Mouse (Mus musculus) C2C12 (cell line): ENCODE data around the gene Cat. TPM values are rescaled to one million over a fixed set of nuclear protein-coding genes. Genes with fewer than 3 reads are reported as not detected.

ENCODE experiments used
- H3K27me3 ChIP-seq: one replicate; pipeline ENCODE4 v1.6.1; 2011; ENCODE audit not compliant: control insufficient read depth, insufficient read depth, insufficient read length
- H3K36me3 ChIP-seq: one replicate; pipeline ENCODE4 v1.6.1; 2011; ENCODE audit not compliant: control insufficient read depth, insufficient read depth
- H3K4me3 ChIP-seq: one replicate; pipeline ENCODE4 v1.5.1; 2011; ENCODE audit warnings: mild to moderate bottlenecking, control low read depth; ENCODE audit not compliant: poor library complexity, insufficient read depth, severe bottlenecking
- H3K79me2 ChIP-seq: one replicate; pipeline ENCODE4 v1.6.1; 2011; ENCODE audit not compliant: control insufficient read depth, insufficient read depth
- H3K79me3 ChIP-seq: one replicate; pipeline ENCODE4 v1.6.1; 2011; ENCODE audit warnings: low read depth, control low read depth
- H3ac ChIP-seq: one replicate; pipeline ENCODE3; 2011; ENCODE audit warnings: low read depth; ENCODE audit not compliant: control insufficient read depth, insufficient read length
- CEBPB ChIP-seq: IDR thresholded peaks from one replicate; pipeline ENCODE4 v1.6.1; 2011; ENCODE audit warnings: low read depth, mild to moderate bottlenecking, control low read depth, moderate library complexity
- CTCF ChIP-seq: IDR thresholded peaks from one replicate; pipeline ENCODE4 v1.5.1; 2011; ENCODE audit not compliant: control insufficient read depth, insufficient read depth, insufficient read length
- FOSL1 ChIP-seq: IDR thresholded peaks from one replicate; pipeline ENCODE4 v1.8.0; 2011; ENCODE audit warnings: mild to moderate bottlenecking, low read length; ENCODE audit not compliant: poor library complexity, insufficient read depth, severe bottlenecking
- MAX ChIP-seq: IDR thresholded peaks from one replicate; pipeline ENCODE4 v1.6.1; 2011; ENCODE audit warnings: mild to moderate bottlenecking, control low read depth
- MYOD1 ChIP-seq: IDR thresholded peaks from one replicate; pipeline ENCODE4 v1.6.1; 2011; ENCODE audit warnings: low read depth; ENCODE audit not compliant: control insufficient read depth, insufficient read length
- MYOG ChIP-seq: IDR thresholded peaks from one replicate; pipeline ENCODE4 v1.6.1; 2011; ENCODE audit not compliant: control insufficient read depth, insufficient read length; ENCODE audit errors: extremely low read depth
- USF1 ChIP-seq: IDR thresholded peaks from one replicate; pipeline ENCODE4 v1.6.1; 2011; ENCODE audit warnings: low read depth, mild to moderate bottlenecking, control low read depth, moderate library complexity
- polyA plus RNA-seq: library from polyadenylated mRNA; unstranded; fragments of >200 nt; fragmentation: generic; extraction: Trizol; gene quantifications from one replicate; pipeline ENCODE4 v1.2.1, GENCODE M21; 2012; ENCODE audit warnings: missing spikeins

Gene Cat
- polyA plus RNA-seq, 1 experiment = 14.5 TPM

DNA sequence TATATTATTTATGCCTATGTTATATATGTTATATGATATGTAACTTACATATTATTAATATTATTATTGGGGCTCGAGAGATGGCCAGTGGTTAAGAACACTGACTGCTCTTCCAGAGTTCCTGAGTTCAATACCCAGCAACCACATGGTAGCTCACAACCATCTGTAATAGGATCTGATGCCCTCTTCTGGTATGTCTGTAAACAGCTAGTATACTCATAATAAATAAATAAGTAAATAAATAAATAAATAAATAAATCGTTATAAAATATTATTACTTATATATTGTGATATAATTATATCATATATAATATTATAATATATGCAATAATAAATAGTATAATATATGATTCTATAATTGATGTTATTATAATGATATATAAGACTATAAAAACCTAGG lies 8.8 kb downstream of the Cat start:
- TF ChIP-seq CTCF = no peak
- TF ChIP-seq MYOD1 = no peak
- no peak for TF ChIP-seq FOSL1
- no peak for TF ChIP-seq MYOG
- no peak for TF ChIP-seq USF1
- TF ChIP-seq MAX = no peak
- TF ChIP-seq CEBPB = no peak
- Histone ChIP-seq H3K27me3 (no peaks in the 10 kb centered on the region), H3K79me2 (peaks cover 5% of the 10 kb centered on the region), H3K79me3 (peaks cover 1% of the 10 kb centered on the region), H3ac (no peak overlapping the region), H3K36me3 (peaks cover 21% of the 10 kb centered on the region), H3K4me3 (no peak overlapping the region)

DNA sequence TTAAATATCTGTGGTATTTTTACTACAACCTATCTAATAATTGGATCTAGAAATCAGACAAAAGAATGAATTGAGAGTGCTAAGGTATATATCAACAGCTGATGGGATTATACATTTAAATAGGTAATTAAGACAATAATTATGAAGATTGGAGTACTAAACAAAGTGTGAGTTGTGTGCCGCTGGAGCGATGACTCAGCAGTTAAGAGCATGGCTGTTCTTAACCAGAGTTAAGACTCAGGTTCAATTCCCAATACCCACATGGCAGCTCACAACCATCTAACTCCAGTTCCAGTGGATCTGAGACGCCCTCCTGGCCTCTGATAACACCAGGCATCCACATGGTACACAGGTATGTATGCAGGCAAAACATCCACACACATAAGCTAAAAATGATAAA lies 11.6 kb downstream of the Cat start:
- peaks cover 5% of the 10 kb centered on the region for H3K79me2 ChIP-seq
- no peak for TF ChIP-seq MAX
- TF ChIP-seq MYOG = no peak
- TF ChIP-seq CTCF = no peak
- TF ChIP-seq FOSL1 = no peak
- no peak for TF ChIP-seq CEBPB
- TF ChIP-seq USF1 = no peak
- TF ChIP-seq MYOD1 = no peak
- no peak overlapping the region for H3ac ChIP-seq
- H3K4me3 ChIP-seq = no peak overlapping the region
- H3K36me3 ChIP-seq = peaks cover 27% of the 10 kb centered on the region
- H3K79me3 ChIP-seq = peaks cover 1% of the 10 kb centered on the region
- no peaks in the 10 kb centered on the region for H3K27me3 ChIP-seq

DNA sequence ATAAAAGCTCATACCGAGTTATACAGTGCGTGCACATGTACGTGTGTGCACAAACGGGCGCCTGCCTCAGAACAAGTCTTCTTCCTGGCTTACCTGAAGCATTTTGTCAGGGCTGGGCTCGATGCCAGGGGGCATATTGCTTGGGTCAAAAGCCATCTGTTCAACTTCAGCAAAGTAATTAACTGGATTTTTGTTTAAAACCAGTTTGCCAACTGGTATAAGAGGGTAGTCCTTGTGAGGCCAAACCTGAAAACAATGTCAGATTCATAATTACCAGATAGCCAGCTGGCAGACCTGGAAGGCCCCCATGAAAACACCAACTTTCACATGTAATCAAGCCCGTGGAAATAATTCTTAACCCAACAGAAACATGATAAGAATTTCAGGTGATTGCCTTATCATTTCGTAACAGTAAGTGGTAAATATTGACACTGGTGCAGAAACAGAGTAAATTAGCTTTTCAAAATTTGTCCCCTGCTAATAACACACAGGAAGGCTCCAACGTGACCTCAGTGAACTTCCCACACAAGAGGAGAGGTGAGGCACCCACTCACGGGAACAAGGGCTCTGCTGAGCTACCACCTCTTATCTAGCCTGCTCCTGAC lies 17.9 kb downstream of the Cat start:
- no peaks in the 10 kb centered on the region for H3K79me3 ChIP-seq
- peaks cover 25% of the 10 kb centered on the region for H3K36me3 ChIP-seq
- H3K79me2 ChIP-seq = no peaks in the 10 kb centered on the region
- H3K27me3 ChIP-seq = no peaks in the 10 kb centered on the region
- TF ChIP-seq USF1 (no peak), MYOD1 (no peak), MYOG (no peak), FOSL1 (no peak), CEBPB (no peak), MAX (no peak), CTCF (no peak)
- H3K4me3 ChIP-seq = no peak overlapping the region
- H3ac ChIP-seq = no peak overlapping the region

DNA sequence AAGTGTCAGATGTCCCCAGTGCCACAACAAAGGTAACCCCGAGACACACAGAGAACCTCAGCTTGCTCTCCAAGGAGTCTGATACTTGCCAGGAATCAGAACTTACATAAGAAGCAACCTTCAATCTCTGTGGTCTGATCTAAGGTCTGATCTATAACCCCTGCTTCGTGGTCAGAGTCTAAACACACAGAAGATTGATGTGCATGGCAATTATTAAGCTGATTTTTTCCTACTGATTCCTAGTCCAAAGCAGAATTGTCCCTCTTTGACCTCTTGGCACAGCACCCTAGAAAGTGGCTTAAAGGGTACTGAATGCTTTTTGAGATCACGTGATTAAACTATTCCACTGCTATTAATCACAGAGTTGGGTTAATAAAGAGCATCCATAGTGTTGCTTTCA lies 18.7 kb downstream of the Cat start:
- H3K79me2 ChIP-seq = no peaks in the 10 kb centered on the region
- no peaks in the 10 kb centered on the region for H3K79me3 ChIP-seq
- H3K4me3 ChIP-seq = no peak overlapping the region
- peaks cover 32% of the 10 kb centered on the region for H3K36me3 ChIP-seq
- H3ac ChIP-seq = no peak overlapping the region
- H3K27me3 ChIP-seq = no peaks in the 10 kb centered on the region
- TF ChIP-seq MYOD1 (no peak), CTCF (no peak), USF1 (no peak), CEBPB (no peak), MYOG (no peak), FOSL1 (no peak), MAX (no peak)

DNA sequence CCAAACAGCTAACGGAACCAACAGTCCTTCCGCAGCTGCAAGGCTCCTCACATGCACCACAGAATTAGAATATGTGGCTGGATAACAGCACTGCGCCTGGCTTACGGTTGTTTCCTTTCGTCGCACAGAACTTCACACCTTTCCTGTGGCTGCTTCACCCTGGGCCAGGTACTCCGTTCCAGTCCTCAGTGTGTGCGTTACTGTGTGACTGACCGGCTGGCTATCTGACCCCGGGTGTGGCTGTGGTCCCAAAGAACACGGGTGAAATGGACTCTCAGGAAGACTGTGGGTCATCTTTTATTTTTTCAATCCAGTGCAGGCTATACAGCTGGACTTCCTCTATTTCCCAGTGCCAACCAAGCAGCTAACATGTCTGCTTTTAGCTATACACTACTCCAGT lies 19.5 kb downstream of the Cat start:
- no peaks in the 10 kb centered on the region for H3K79me2 ChIP-seq
- no peaks in the 10 kb centered on the region for H3K27me3 ChIP-seq
- H3K4me3 ChIP-seq = no peak overlapping the region
- H3ac ChIP-seq = no peak overlapping the region
- H3K36me3 ChIP-seq = peaks cover 32% of the 10 kb centered on the region
- H3K79me3 ChIP-seq = no peaks in the 10 kb centered on the region
- no peak for TF ChIP-seq CTCF
- no peak for TF ChIP-seq MYOD1
- TF ChIP-seq CEBPB = no peak
- no peak for TF ChIP-seq FOSL1
- no peak for TF ChIP-seq MYOG
- no peak for TF ChIP-seq MAX
- no peak for TF ChIP-seq USF1
